Mouse (Mus musculus): ENCODE data around the gene Rilp. TPM values are rescaled to one million over a fixed set of nuclear protein-coding genes. Genes with fewer than 3 reads are reported as not detected.

Gene Rilp
- polyA plus RNA-seq, 1 experiment, result 7.1 TPM

- DNase-seq (ENCODE audit: low read depth), result no peak
These were observed 15.4 kb upstream of the Rilp start for GRCm38 (mm10) chr11:75494296-75495049.

GRCm38 (mm10) chr11:75498126-75498525 lies 11.8 kb upstream of the Rilp start:
- DNase-seq (ENCODE audit: low read depth), result no peak

- no peak for DNase-seq (ENCODE audit: low read depth)
These were observed 1.7 kb upstream of the Rilp start for GRCm38 (mm10) chr11:75508162-75508561.

- DNase-seq (ENCODE audit: low read depth), result no peak
These were observed 990 bp upstream of the Rilp start for GRCm38 (mm10) chr11:75508904-75509303.

- no peak for DNase-seq (ENCODE audit: low read depth)
These were observed 716 bp downstream of the Rilp start for GRCm38 (mm10) chr11:75510627-75510993.

GRCm38 (mm10) chr11:75511213-75511612 lies 1.3 kb downstream of the Rilp start:
- no peak for DNase-seq (ENCODE audit: low read depth)

GRCm38 (mm10) chr11:75512301-75513018 lies 2.6 kb downstream of the Rilp start:
- no peak for DNase-seq (ENCODE audit: low read depth)

GRCm38 (mm10) chr11:75513336-75513735 lies 3.4 kb downstream of the Rilp start, which contains the start of gene Scarf1:
Scarf1 (plus strand) TSS chr11:75513540.
- DNase-seq (ENCODE audit: low read depth), result no peak

- no peak for DNase-seq (ENCODE audit: low read depth)
These were observed 5.3 kb downstream of the Rilp start for GRCm38 (mm10) chr11:75515186-75515585.

GRCm38 (mm10) chr11:75519834-75520633 lies 10.1 kb downstream of the Rilp start:
- DNase-seq (ENCODE audit: low read depth), result no peak

- DNase-seq (ENCODE audit: low read depth), result no peak
These were observed 11.7 kb downstream of the Rilp start for GRCm38 (mm10) chr11:75521609-75522008.

GRCm38 (mm10) chr11:75522793-75523192 lies 12.9 kb downstream of the Rilp start:
- DNase-seq (ENCODE audit: low read depth), result no peak

GRCm38 (mm10) chr11:75525531-75526125 lies 15.7 kb downstream of the Rilp start:
- no peak for DNase-seq (ENCODE audit: low read depth)

GRCm38 (mm10) chr11:75526943-75527342 lies 17.0 kb downstream of the Rilp start:
- no peak for DNase-seq (ENCODE audit: low read depth)

GRCm38 (mm10) chr11:75529771-75530170 lies 19.9 kb downstream of the Rilp start:
- DNase-seq (ENCODE audit: low read depth), result no peak

GRCm38 (mm10) chr11:75530325-75530724 lies 20.4 kb downstream of the Rilp start:
- no peak for DNase-seq (ENCODE audit: low read depth)

GRCm38 (mm10) chr11:75530845-75531373 lies 21.0 kb downstream of the Rilp start:
- DNase-seq (ENCODE audit: low read depth), result no peak

GRCm38 (mm10) chr11:75531469-75532242 lies 21.8 kb downstream of the Rilp start, which contains the start of gene Slc43a2:
Slc43a2 (plus strand) TSS chr11:75531694.
- no peak for DNase-seq (ENCODE audit: low read depth)

- no peak for DNase-seq (ENCODE audit: low read depth)
These were observed 22.7 kb downstream of the Rilp start for GRCm38 (mm10) chr11:75532340-75533277.

Measured in gonadal fat pad, adult 2 months (tissue).